Mouse (Mus musculus): ENCODE measurements around the gene Tfpt.

DNA sequence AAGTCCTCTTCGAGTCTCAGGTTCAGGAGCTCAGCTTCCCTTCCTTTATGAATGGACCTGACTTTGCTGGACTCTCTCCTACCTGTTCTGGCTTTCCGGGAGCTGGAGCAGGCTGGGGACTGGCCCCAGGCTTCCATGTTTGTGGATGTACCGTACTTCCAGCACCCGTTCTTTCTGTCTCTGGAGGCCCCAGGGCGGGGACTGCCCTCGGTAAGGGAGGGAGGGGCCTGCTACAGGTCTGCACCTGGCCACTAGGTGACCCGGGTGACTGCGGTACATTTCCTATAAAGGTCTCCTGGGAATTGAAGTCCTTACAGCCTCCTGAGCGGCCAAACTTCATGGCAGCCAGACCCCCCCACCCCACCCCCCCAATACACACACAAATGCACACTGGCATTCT is 47.6 kb upstream of the Tfpt start, which contains the start of gene Tmc4:
- TF ChIP-seq GATA1 (IDR thresholded peaks at IDR 0.05; ENCODE audit: low read length): no peak
- TF ChIP-seq TAL1 (IDR thresholded peaks at IDR 0.05; ENCODE audit: low read length): no peak
